Mouse (Mus musculus) heart, postnatal 0 days (tissue): ENCODE measurements around the gene Abhd2.

ENCODE experiments used
- CTCF ChIP-seq: IDR thresholded peaks from 2 replicates; pipeline ENCODE4 v1.5.1; 2016; ENCODE audit warnings: antibody characterized with exemption, control low read depth, low read depth
- EP300 ChIP-seq: IDR thresholded peaks from 2 replicates; pipeline ENCODE4 v1.6.1; 2016; ENCODE audit warnings: antibody characterized with exemption, low read depth

GRCm38 (mm10) chr7:79318110-79318801 lies 45.3 kb downstream of the Abhd2 start:
- TF ChIP-seq CTCF, result no peak
- no peak for TF ChIP-seq EP300
